Mouse (Mus musculus): ENCODE results near the gene Cdk17. TPM values are rescaled to one million over a fixed set of nuclear protein-coding genes. Genes with fewer than 3 reads are reported as not detected.

The Cdk17 gene
- polyA plus RNA-seq, 1 experiment from 2014 or later: 24.8 TPM

DNA sequence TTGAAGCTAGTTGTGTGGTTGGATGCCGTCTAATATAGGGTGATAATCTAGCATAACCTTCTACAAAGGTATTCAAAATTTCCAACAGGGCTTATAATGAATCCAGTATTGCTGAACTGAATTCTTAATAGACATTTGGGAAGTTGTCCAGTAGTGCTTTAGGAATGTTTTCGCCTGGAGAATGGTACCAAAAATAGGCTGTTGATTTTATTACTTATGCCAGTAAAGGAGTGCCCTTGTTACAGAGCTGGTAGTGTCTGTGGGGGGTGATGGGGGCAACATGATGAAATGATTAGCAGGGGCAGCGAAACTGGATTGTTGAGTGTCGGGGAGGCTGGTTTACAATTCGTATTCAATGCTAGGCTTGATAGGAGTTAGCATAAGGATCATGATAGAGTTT, 16.8 kb downstream of the Cdk17 start:
- no peaks in the 10 kb centered on the region for H3K4me1 ChIP-seq (ENCODE audit: control insufficient read depth, insufficient read depth, low read length)
- H3K4me2 ChIP-seq (replicated peaks; ENCODE audit: low read depth, low read length): no peak overlapping the region
- H3K9me3 ChIP-seq (ENCODE audit: control insufficient read depth, low read length): no peaks in the 10 kb centered on the region
- no peak overlapping the region for H3K4me3 ChIP-seq (ENCODE audit: low read length)
- WGBS: 93% methylated on average over 5 of the region's 5 CpGs
- no peaks in the 10 kb centered on the region for H3K36me3 ChIP-seq (ENCODE audit: control insufficient read depth, insufficient read depth, low read length)
- ATAC-seq (ENCODE audit: low FRiP score, low TSS enrichment): no peak
- no peaks in the 10 kb centered on the region for H3K27me3 ChIP-seq (ENCODE audit: control insufficient read depth, insufficient read depth, low read length)
- H3K27ac ChIP-seq (ENCODE audit: low read depth, low read length): no peak overlapping the region
- H3K9ac ChIP-seq (ENCODE audit: low read depth, low read length): no peak overlapping the region

- H3K27me3 ChIP-seq (ENCODE audit: control insufficient read depth, insufficient read depth, low read length): no peaks in the 10 kb centered on the region
- ATAC-seq (ENCODE audit: low FRiP score, low TSS enrichment): no peak
- H3K27ac ChIP-seq (ENCODE audit: low read depth, low read length): no peak overlapping the region
- H3K9ac ChIP-seq (ENCODE audit: low read depth, low read length): no peak overlapping the region
- WGBS: 90% methylated on average over 4 of the region's 4 CpGs
- no peaks in the 10 kb centered on the region for H3K4me1 ChIP-seq (ENCODE audit: control insufficient read depth, insufficient read depth, low read length)
- no peaks in the 10 kb centered on the region for H3K9me3 ChIP-seq (ENCODE audit: control insufficient read depth, low read length)
- no peaks in the 10 kb centered on the region for H3K36me3 ChIP-seq (ENCODE audit: control insufficient read depth, insufficient read depth, low read length)
- H3K4me2 ChIP-seq (replicated peaks; ENCODE audit: low read depth, low read length): no peak overlapping the region
- H3K4me3 ChIP-seq (ENCODE audit: low read length): no peak overlapping the region
Observed at GRCm38 (mm10) chr10:93177874-93178273, 17.2 kb downstream of the Cdk17 start.

DNA sequence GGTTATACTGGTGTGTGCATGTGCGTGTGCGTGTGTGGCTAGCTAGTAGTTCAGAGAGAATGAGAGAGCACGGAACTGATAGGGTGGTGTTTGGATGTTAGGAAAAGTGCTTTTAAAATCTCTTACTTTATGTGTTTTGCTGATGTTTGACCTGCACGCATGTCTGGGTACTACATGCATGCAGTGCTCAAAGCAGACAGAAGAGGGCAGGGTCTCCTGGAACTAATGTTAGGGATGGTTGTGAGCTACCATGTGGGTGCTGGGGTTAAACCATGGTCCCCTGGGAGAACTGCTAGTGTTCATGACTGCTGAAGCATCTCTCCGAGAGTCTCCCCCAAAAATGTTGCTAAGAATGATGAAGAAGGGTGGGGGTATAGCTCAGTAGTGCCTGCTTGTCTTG, 18.0 kb downstream of the Cdk17 start:
- Histone ChIP-seq H3K9me3 (ENCODE audit: control insufficient read depth, low read length) (no peaks in the 10 kb centered on the region), H3K27me3 (ENCODE audit: control insufficient read depth, insufficient read depth, low read length) (no peaks in the 10 kb centered on the region), H3K36me3 (ENCODE audit: control insufficient read depth, insufficient read depth, low read length) (no peaks in the 10 kb centered on the region), H3K4me3 (ENCODE audit: low read length) (no peak overlapping the region), H3K4me1 (ENCODE audit: control insufficient read depth, insufficient read depth, low read length) (no peaks in the 10 kb centered on the region), H3K27ac (ENCODE audit: low read depth, low read length) (no peak overlapping the region), H3K9ac (ENCODE audit: low read depth, low read length) (no peak overlapping the region), H3K4me2 (replicated peaks; ENCODE audit: low read depth, low read length) (no peak overlapping the region)
- WGBS: 97% methylated on average over 5 of the region's 5 CpGs
- no peak for ATAC-seq (ENCODE audit: low FRiP score, low TSS enrichment)

DNA sequence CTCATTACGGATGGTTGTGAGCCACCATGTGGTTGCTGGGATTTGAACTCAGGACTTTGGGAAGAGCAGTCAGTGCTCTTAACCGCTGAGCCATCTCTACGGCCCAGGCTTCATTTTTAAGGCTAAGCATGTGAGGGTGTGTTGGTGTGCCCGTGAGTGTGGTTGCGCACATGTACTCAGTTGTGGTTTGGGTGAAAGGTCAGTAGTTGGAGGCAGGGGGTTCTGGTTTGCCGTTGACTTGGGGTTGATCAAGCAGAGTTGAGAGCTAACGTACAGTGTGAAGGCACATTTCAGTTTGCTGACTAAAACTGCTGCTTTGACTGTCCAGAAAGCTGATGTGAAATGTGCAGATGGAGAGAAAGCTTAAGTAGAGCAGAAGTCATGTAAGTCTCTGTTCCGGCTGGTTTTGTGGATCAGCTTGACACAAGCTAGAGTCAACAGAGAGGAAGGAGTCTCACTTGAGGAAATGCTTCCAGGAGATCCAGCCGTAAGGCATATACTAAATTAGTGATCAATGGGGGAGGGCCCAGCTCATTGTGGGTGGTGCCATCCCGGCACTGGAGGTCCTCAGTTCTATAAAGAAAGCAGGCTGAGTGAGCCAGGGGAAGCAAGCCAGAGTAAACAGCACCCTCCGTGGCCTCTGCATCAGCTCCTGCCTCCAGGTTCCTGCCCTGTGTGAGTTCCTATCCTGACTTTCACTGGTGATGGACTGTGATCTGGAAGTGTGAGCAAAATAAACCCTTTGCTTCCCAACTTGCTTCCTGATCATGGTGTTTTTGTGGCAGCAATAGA, 19.2 kb downstream of the Cdk17 start:
- Histone ChIP-seq H3K4me2 (replicated peaks; ENCODE audit: low read depth, low read length) (no peak overlapping the region), H3K27me3 (ENCODE audit: control insufficient read depth, insufficient read depth, low read length) (no peaks in the 10 kb centered on the region), H3K4me3 (ENCODE audit: low read length) (no peak overlapping the region), H3K27ac (ENCODE audit: low read depth, low read length) (no peak overlapping the region), H3K4me1 (ENCODE audit: control insufficient read depth, insufficient read depth, low read length) (no peaks in the 10 kb centered on the region), H3K9me3 (ENCODE audit: control insufficient read depth, low read length) (no peaks in the 10 kb centered on the region), H3K9ac (ENCODE audit: low read depth, low read length) (no peak overlapping the region), H3K36me3 (ENCODE audit: control insufficient read depth, insufficient read depth, low read length) (no peaks in the 10 kb centered on the region)
- ATAC-seq (ENCODE audit: low FRiP score, low TSS enrichment): no peak
- WGBS: 83% methylated on average over 11 of the region's 11 CpGs

DNA sequence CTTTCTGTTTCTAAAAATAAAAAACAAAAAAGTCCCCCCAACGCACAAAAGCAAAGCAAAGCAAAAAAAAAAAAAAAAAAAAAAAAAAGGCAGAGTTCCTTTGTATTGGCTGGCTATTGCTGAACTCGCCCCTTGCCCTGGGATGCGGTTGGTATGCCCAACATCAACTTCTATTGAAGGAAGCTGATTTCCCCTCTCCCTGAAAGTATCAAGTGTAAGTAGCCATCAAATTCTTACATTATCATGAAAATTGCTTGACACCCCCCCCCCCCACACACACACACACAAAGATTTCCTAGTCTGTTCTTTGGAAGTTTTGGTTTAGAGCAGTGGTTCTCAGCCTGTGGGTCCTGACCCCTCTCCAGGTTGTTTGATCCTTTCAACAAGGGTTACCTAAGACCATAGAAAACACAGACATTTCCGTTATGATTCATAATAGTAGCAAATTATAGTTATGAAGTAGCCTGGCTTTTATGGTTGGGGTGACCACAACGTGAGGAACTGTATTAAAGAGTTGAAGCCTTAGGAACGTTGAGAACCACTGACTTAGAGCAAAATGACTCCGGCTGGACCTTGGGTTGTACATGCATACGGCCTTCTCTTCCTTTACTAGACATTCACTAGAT, 23.8 kb downstream of the Cdk17 start:
- Histone ChIP-seq H3K9ac (ENCODE audit: low read depth, low read length) (no peak overlapping the region), H3K4me2 (replicated peaks; ENCODE audit: low read depth, low read length) (no peak overlapping the region), H3K36me3 (ENCODE audit: control insufficient read depth, insufficient read depth, low read length) (no peaks in the 10 kb centered on the region), H3K4me3 (ENCODE audit: low read length) (no peak overlapping the region), H3K27ac (ENCODE audit: low read depth, low read length) (no peak overlapping the region), H3K4me1 (ENCODE audit: control insufficient read depth, insufficient read depth, low read length) (peaks cover 8% of the 10 kb centered on the region; the same call in 1 of the 2 replicates), H3K27me3 (ENCODE audit: control insufficient read depth, insufficient read depth, low read length) (no peaks in the 10 kb centered on the region), H3K9me3 (ENCODE audit: control insufficient read depth, low read length) (no peaks in the 10 kb centered on the region)
- 83% methylated on average over 8 of the region's 8 CpGs for WGBS
- ATAC-seq (ENCODE audit: low FRiP score, low TSS enrichment): no peak

- Histone ChIP-seq H3K27me3 (ENCODE audit: control insufficient read depth, insufficient read depth, low read length) (no peaks in the 10 kb centered on the region), H3K4me2 (replicated peaks; ENCODE audit: low read depth, low read length) (no peak overlapping the region), H3K4me3 (ENCODE audit: low read length) (no peak overlapping the region), H3K9me3 (ENCODE audit: control insufficient read depth, low read length) (no peaks in the 10 kb centered on the region), H3K9ac (ENCODE audit: low read depth, low read length) (no peak overlapping the region), H3K27ac (ENCODE audit: low read depth, low read length) (no peak overlapping the region), H3K36me3 (ENCODE audit: control insufficient read depth, insufficient read depth, low read length) (no peaks in the 10 kb centered on the region), H3K4me1 (ENCODE audit: control insufficient read depth, insufficient read depth, low read length) (peaks cover 29% of the 10 kb centered on the region; the same call in 1 of the 2 replicates)
- WGBS: 69% methylated on average over 10 of the region's 10 CpGs
- ATAC-seq (ENCODE audit: low FRiP score, low TSS enrichment): no peak
Observed at GRCm38 (mm10) chr10:93188440-93188999, 27.8 kb downstream of the Cdk17 start.

- Histone ChIP-seq H3K9me3 (ENCODE audit: control insufficient read depth, low read length) (no peaks in the 10 kb centered on the region), H3K9ac (ENCODE audit: low read depth, low read length) (no peak overlapping the region), H3K27ac (ENCODE audit: low read depth, low read length) (no peak overlapping the region), H3K4me2 (replicated peaks; ENCODE audit: low read depth, low read length) (no peak overlapping the region), H3K27me3 (ENCODE audit: control insufficient read depth, insufficient read depth, low read length) (no peaks in the 10 kb centered on the region), H3K4me3 (ENCODE audit: low read length) (no peak overlapping the region), H3K36me3 (ENCODE audit: control insufficient read depth, insufficient read depth, low read length) (no peaks in the 10 kb centered on the region), H3K4me1 (ENCODE audit: control insufficient read depth, insufficient read depth, low read length) (peaks cover 34% of the 10 kb centered on the region; the same call in 1 of the 2 replicates)
- WGBS: 72% methylated on average over 8 of the region's 8 CpGs
- ATAC-seq (ENCODE audit: low FRiP score, low TSS enrichment): peak; percentile 37; the same call in 1 of the 2 replicates
Observed at GRCm38 (mm10) chr10:93190475-93191262, 30.0 kb downstream of the Cdk17 start.

DNA sequence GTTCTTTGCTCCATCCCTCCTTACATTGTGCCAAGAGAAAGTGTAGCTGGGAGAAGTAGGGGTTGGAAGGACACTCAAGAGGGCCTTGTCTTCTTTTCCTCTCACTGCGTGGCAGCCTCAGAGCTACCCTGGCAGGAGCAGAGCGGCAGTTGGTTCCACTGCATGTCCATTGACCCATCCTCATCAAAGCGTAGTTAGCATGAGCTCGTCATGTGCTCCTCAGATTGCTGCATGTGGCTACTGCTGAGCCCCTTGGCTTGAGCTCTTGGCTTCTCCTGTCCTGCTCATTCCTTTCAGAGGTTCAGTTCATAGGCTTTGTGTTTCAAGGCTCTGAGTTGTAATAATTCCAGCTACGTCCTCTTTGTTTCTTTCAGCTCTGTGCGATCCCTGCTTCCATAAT, 36.4 kb downstream of the Cdk17 start:
- no peak for ATAC-seq (ENCODE audit: low FRiP score, low TSS enrichment)
- Histone ChIP-seq H3K36me3 (ENCODE audit: control insufficient read depth, insufficient read depth, low read length) (0 out of 2 replicates have a peak, but pooled peaks cover 3% of the 10 kb centered on the region), H3K4me2 (replicated peaks; ENCODE audit: low read depth, low read length) (no peak overlapping the region), H3K27ac (ENCODE audit: low read depth, low read length) (no peak overlapping the region), H3K9me3 (ENCODE audit: control insufficient read depth, low read length) (no peaks in the 10 kb centered on the region), H3K9ac (ENCODE audit: low read depth, low read length) (no peak overlapping the region), H3K4me1 (ENCODE audit: control insufficient read depth, insufficient read depth, low read length) (0 out of 2 replicates have a peak, but pooled peaks cover 7% of the 10 kb centered on the region), H3K4me3 (ENCODE audit: low read length) (no peak overlapping the region), H3K27me3 (ENCODE audit: control insufficient read depth, insufficient read depth, low read length) (no peaks in the 10 kb centered on the region)
- 94% methylated on average over 6 of the region's 6 CpGs for WGBS

Measured in kidney, embryonic 14.5 days (tissue).